Mouse (Mus musculus): ENCODE measurements at regions not wholly inside any gene's neighbourhood (a gene's known extent, or its start where the extent isn't known, plus 50 kb on each side); places are given as distances from the start of the nearest gene placed in this dataset.

DNA sequence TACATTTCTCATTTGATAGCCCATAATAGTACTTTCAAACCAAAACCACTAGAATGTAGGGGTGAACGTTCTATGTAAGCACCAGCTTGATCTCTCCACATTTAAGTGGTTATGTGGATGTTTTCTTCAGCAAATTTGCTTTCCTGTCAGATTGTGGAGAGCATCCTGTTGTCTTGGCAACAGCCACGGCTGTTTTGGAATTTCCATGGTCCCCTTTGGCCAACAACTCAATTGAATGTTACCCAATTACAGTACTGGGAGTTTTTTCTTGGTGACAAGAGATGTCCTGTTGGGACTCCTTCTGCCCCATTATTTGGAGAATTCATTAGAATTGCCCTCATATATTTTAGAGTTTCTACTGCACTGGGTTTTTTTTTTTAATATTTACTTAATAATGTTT lies 503.2 kb downstream of the Ndufa4 start:
- no peak for DNase-seq (ENCODE audit: low read depth)

- DNase-seq (ENCODE audit: low read depth): no peak
These were observed 548.2 kb downstream of the Ndufa4 start for GRCm38 (mm10) chr6:11359088-11359487.

- DNase-seq (ENCODE audit: low read depth): no peak
These were observed 553.7 kb downstream of the Ndufa4 start for GRCm38 (mm10) chr6:11353599-11353998.

DNA sequence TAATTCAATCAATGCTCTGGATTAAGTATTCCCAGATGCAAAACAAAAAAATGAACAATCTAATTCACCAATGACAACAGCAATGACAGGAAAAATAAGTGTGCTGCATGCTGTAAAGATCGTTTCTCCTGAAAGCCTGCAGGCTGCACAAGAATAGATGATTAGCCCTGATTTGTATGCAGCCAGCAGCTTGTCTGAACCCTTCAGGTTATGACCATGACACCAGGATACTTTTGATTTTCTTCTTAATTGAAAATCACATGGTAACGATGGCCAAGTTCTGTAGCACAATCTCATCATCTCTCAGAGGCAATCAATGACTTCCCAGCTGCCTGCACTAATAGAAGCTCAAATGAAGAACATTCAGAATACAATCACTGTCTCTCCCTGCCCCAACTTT lies 573.2 kb downstream of the Ndufa4 start:
- DNase-seq (ENCODE audit: low read depth): no peak

- DNase-seq (ENCODE audit: low read depth): no peak
These were observed 593.6 kb downstream of the Ndufa4 start for GRCm38 (mm10) chr6:11313744-11314143.

DNA sequence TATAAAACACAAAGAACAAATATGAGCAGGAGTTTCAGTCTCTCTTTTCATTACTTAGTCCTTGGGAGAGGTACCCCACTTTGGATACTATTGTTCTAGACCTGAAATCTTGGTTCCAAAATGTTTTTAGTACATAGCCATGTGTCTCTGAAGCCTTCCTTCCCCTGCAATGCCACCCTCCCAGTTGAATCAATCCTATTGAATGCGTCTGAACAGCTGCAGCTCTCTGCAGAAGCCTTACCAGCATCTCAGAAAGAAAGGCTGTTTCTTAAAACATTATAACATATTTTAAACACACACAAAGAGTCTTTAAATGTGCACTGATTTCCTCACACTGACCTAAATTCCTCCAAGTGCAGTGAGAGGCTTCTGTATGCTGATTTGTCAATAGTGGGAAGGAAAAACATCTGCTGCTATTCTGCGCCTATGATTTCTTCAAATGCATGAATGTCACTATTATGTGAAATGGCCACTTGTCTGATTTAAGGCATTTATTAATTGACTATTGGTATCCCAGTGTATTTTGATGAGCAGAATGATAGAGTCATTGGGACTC lies 601.2 kb downstream of the Ndufa4 start:
- DNase-seq (ENCODE audit: low read depth): no peak

GRCm38 (mm10) chr6:11283990-11284389 lies 623.3 kb downstream of the Ndufa4 start:
- DNase-seq (ENCODE audit: low read depth): peak; percentile 65

- DNase-seq (ENCODE audit: low read depth): no peak
These were observed 632.1 kb downstream of the Ndufa4 start for GRCm38 (mm10) chr6:11275214-11275613.

Data from NIH3T3 (cell line).